Mouse (Mus musculus): ENCODE results near the gene Pald1. TPM values are rescaled to one million over a fixed set of nuclear protein-coding genes. Genes with fewer than 3 reads are reported as not detected.
A peak's percentile ranks its signal among the peaks of the same experiment; 100 is the strongest.

Pald1 gene
- polyA plus RNA-seq, 1 experiment = 5.3 TPM

DNA sequence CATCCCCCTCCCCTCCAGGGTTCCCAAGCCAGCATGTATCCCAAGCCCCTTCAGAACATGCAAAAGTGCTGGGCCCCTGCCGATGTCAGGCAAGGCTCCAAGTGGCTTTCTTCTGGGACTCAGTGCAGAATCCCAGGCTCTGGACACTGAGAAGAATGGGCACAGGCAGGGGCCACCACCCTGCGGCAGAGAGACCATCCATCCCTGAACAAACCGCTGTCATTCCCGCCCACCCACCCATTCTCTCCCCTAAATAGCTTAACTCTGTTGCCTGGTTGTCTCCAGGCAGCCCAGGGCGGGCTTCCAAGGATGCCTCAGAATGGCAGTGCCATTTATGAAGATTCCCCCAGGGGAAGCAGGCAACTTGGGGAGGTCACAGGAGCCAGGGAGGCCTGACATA is 5.7 kb upstream of the Pald1 start:
- TF ChIP-seq CTCF (IDR thresholded peaks at IDR 0.05; ENCODE audit: low read depth, low read length) (no peak), POLR2A (IDR thresholded peaks at IDR 0.05; ENCODE audit: borderline replicate concordance, low read depth, low read length) (no peak)
- Histone ChIP-seq H3K4me3 (ENCODE audit: insufficient read depth, low read length) (no peak overlapping the region), H3K4me1 (ENCODE audit: control insufficient read depth, insufficient read depth, low read length) (peaks cover 3% of the 10 kb centered on the region), H3K27ac (ENCODE audit: insufficient read depth, low read depth, low read length) (no peak overlapping the region)

- Histone ChIP-seq H3K4me3 (ENCODE audit: insufficient read depth, low read length) (no peak overlapping the region), H3K4me1 (ENCODE audit: control insufficient read depth, insufficient read depth, low read length) (peaks cover 17% of the 10 kb centered on the region), H3K27ac (ENCODE audit: insufficient read depth, low read depth, low read length) (no peak overlapping the region)
- TF ChIP-seq POLR2A (IDR thresholded peaks at IDR 0.05; ENCODE audit: borderline replicate concordance, low read depth, low read length) (no peak), CTCF (IDR thresholded peaks at IDR 0.05; ENCODE audit: low read depth, low read length) (no peak)
Measured at GRCm38 (mm10) chr10:61386284-61386683, 3.0 kb upstream of the Pald1 start.

DNA sequence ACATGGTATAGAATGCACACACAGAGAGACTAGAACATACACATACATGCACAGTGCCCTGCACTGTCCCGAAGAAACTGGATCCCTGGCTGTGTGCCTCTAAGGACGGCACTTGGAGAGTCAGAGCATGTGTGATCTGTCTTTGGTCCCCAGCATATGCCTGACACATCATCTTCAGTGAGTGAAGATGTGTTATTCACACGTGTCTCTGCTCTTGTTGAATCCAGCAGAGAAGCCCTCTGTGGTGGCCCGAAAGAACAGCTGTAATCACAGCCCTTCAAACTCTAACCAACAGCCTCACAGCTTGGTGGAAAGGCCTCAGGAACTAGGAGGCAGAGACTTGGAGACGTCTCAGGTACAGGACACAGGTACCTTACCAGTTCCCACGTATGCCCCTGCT is 1.8 kb upstream of the Pald1 start:
- H3K27ac ChIP-seq (ENCODE audit: insufficient read depth, low read depth, low read length) = no peak overlapping the region
- H3K4me1 ChIP-seq (ENCODE audit: control insufficient read depth, insufficient read depth, low read length) = peaks cover 18% of the 10 kb centered on the region
- no peak overlapping the region for H3K4me3 ChIP-seq (ENCODE audit: insufficient read depth, low read length)
- TF ChIP-seq CTCF (IDR thresholded peaks at IDR 0.05; ENCODE audit: low read depth, low read length) = no peak
- no peak for TF ChIP-seq POLR2A (IDR thresholded peaks at IDR 0.05; ENCODE audit: borderline replicate concordance, low read depth, low read length)

- H3K4me3 ChIP-seq (ENCODE audit: insufficient read depth, low read length) = peak overlapping the region; percentile 75
- TF ChIP-seq CTCF (IDR thresholded peaks at IDR 0.05; ENCODE audit: low read depth, low read length) (no peak), POLR2A (IDR thresholded peaks at IDR 0.05; ENCODE audit: borderline replicate concordance, low read depth, low read length) (no peak)
- peaks cover 18% of the 10 kb centered on the region for H3K4me1 ChIP-seq (ENCODE audit: control insufficient read depth, insufficient read depth, low read length)
- H3K27ac ChIP-seq (ENCODE audit: insufficient read depth, low read depth, low read length) = peak overlapping the region; percentile 67
Measured at GRCm38 (mm10) chr10:61383715-61384047, 351 bp upstream of the Pald1 start.

GRCm38 (mm10) chr10:61382281-61382731 is 1.0 kb downstream of the Pald1 start:
- H3K27ac ChIP-seq (ENCODE audit: insufficient read depth, low read depth, low read length) = no peak overlapping the region
- peaks cover 18% of the 10 kb centered on the region for H3K4me1 ChIP-seq (ENCODE audit: control insufficient read depth, insufficient read depth, low read length)
- peak overlapping the region; percentile 75 for H3K4me3 ChIP-seq (ENCODE audit: insufficient read depth, low read length)
- no peak for TF ChIP-seq POLR2A (IDR thresholded peaks at IDR 0.05; ENCODE audit: borderline replicate concordance, low read depth, low read length)
- no peak for TF ChIP-seq CTCF (IDR thresholded peaks at IDR 0.05; ENCODE audit: low read depth, low read length)

GRCm38 (mm10) chr10:61381823-61382222 is 1.5 kb downstream of the Pald1 start:
- TF ChIP-seq POLR2A (IDR thresholded peaks at IDR 0.05; ENCODE audit: borderline replicate concordance, low read depth, low read length) = no peak
- no peak for TF ChIP-seq CTCF (IDR thresholded peaks at IDR 0.05; ENCODE audit: low read depth, low read length)
- Histone ChIP-seq H3K4me1 (ENCODE audit: control insufficient read depth, insufficient read depth, low read length) (peaks cover 18% of the 10 kb centered on the region), H3K4me3 (ENCODE audit: insufficient read depth, low read length) (peak overlapping the region; percentile 75; the same call in 1 of the 2 replicates), H3K27ac (ENCODE audit: insufficient read depth, low read depth, low read length) (no peak overlapping the region)

GRCm38 (mm10) chr10:61380186-61380585 is 3.1 kb downstream of the Pald1 start:
- no peak for TF ChIP-seq POLR2A (IDR thresholded peaks at IDR 0.05; ENCODE audit: borderline replicate concordance, low read depth, low read length)
- TF ChIP-seq CTCF (IDR thresholded peaks at IDR 0.05; ENCODE audit: low read depth, low read length) = no peak
- peaks cover 23% of the 10 kb centered on the region for H3K4me1 ChIP-seq (ENCODE audit: control insufficient read depth, insufficient read depth, low read length)
- H3K27ac ChIP-seq (ENCODE audit: insufficient read depth, low read depth, low read length) = no peak overlapping the region
- H3K4me3 ChIP-seq (ENCODE audit: insufficient read depth, low read length) = no peak overlapping the region

DNA sequence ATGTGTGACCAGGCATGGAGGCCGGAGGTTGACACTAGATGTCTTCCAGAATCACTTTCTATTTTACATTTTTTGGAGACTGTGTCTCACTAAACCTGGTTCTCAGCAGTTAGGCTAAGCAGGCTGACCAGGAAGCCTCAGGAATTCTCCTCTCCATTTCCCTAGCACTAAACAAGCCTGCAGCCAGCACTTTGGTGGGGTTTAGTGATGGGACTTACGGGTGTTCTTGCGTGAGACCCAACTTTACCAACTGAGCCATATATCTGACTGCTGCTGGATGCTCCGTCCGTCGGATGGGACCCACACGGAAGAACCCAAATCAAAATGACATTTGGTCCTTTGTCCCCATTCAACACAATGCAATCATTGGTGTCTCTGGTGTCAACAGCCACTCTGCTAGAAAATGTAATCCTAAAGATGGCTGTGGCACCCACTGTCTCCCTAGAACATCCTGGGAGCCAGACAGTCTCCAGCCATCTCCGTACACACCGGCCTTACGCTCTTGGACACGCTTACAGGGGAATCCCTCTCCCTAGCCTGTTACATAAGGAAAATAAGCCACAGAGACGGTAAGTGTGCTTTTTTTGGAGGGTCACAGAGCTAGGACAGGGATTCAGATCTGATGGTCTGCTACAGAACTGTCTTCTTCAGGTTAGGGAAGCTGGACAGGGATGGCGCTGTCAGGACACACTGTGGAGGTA is 3.8 kb downstream of the Pald1 start:
- H3K4me3 ChIP-seq (ENCODE audit: insufficient read depth, low read length) = no peak overlapping the region
- no peak overlapping the region for H3K27ac ChIP-seq (ENCODE audit: insufficient read depth, low read depth, low read length)
- peaks cover 29% of the 10 kb centered on the region for H3K4me1 ChIP-seq (ENCODE audit: control insufficient read depth, insufficient read depth, low read length)
- no peak for TF ChIP-seq CTCF (IDR thresholded peaks at IDR 0.05; ENCODE audit: low read depth, low read length)
- TF ChIP-seq POLR2A (IDR thresholded peaks at IDR 0.05; ENCODE audit: borderline replicate concordance, low read depth, low read length) = no peak

DNA sequence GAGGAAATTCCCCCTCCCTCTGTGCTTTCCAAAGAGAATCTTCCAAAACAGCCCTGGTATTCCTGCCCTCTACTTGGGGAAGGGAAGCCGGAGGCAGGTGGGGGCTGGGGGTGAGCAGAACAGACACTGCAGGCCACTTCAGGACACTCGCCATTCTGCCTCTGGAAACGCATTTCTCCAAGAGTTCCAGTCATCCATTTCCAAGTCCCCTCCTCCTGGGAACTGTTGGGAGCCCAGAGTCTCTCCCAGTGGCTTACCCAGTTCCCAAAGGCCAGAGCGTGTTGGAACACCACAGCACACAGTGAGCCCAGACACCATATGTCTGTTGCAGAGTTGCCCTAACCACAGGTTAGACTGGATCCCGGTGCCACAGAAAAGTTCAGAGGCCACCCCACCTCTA is 4.6 kb downstream of the Pald1 start:
- Histone ChIP-seq H3K27ac (ENCODE audit: insufficient read depth, low read depth, low read length) (no peak overlapping the region), H3K4me1 (ENCODE audit: control insufficient read depth, insufficient read depth, low read length) (peaks cover 28% of the 10 kb centered on the region), H3K4me3 (ENCODE audit: insufficient read depth, low read length) (no peak overlapping the region)
- no peak for TF ChIP-seq POLR2A (IDR thresholded peaks at IDR 0.05; ENCODE audit: borderline replicate concordance, low read depth, low read length)
- TF ChIP-seq CTCF (IDR thresholded peaks at IDR 0.05; ENCODE audit: low read depth, low read length) = no peak

DNA sequence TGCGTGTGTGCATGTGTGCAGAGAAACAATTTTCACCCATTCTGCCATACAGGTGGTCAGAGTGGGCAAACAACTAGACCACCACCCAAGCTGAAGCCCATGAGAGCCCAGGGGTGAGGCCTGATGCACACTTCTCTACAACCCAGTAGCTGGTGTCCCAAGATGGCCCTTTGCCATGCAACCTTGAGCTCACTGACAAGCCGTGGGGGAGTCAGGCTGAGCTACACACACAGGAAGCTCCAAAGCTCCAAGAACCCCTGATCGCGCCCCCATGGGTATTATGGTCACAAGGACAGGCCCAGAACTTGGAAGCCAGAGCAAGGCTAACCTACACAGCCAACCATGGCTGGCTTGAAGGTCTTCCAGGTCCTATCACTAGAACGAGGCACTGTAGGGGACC is 5.3 kb downstream of the Pald1 start:
- no peak overlapping the region for H3K27ac ChIP-seq (ENCODE audit: insufficient read depth, low read depth, low read length)
- TF ChIP-seq POLR2A (IDR thresholded peaks at IDR 0.05; ENCODE audit: borderline replicate concordance, low read depth, low read length) (no peak), CTCF (IDR thresholded peaks at IDR 0.05; ENCODE audit: low read depth, low read length) (no peak)
- H3K4me1 ChIP-seq (ENCODE audit: control insufficient read depth, insufficient read depth, low read length) = peaks cover 32% of the 10 kb centered on the region
- H3K4me3 ChIP-seq (ENCODE audit: insufficient read depth, low read length) = no peak overlapping the region
